Mouse (Mus musculus) heart, postnatal 0 days (tissue): Measurements from ENCODE around the gene Rnase2b. TPM values are rescaled to one million over a fixed set of nuclear protein-coding genes. Genes with fewer than 3 reads are reported as not detected.
"Not testable (repeated sequence)": the region's sequence is repeated elsewhere in the genome, so short reads cannot be mapped to it uniquely, and the experiment has no call there.

Experiments used
- ATAC-seq: fragments of 200-750 bp; cut with Nextera tagmentation; 2 replicates; pipeline ENCODE4 v1.8.0; 2017; ENCODE audit warnings: low read depth, moderate number of reproducible peaks, moderate library complexity; ENCODE audit not compliant: insufficient read depth
- DNase-seq: peaks from one replicate; pipeline ENCODE4 v3.0.0-alpha.2; 2016; ENCODE audit warnings: low spot score
- H3K27ac ChIP-seq: fragments of 300-500 bp; sonication (generic); 2 replicates; pipeline ENCODE4 v1.5.1; 2014; ENCODE audit warnings: low read depth, mild to moderate bottlenecking
- H3K27me3 ChIP-seq: fragments of 300-500 bp; sonication (generic); 2 replicates; pipeline ENCODE4 v1.6.1; 2014; ENCODE audit warnings: low read length, mixed read lengths; ENCODE audit not compliant: control insufficient read depth, insufficient read depth
- H3K36me3 ChIP-seq: fragments of 300-500 bp; sonication (generic); replicated peaks from 2 replicates; pipeline ENCODE4 v1.6.1; 2014; ENCODE audit warnings: low read length, mixed read lengths; ENCODE audit not compliant: control insufficient read depth, insufficient read depth
- H3K4me1 ChIP-seq: fragments of 300-500 bp; sonication (generic); 2 replicates; pipeline ENCODE4 v1.6.1; 2014; ENCODE audit warnings: antibody characterized with exemption; ENCODE audit not compliant: control insufficient read depth, insufficient read depth
- H3K4me2 ChIP-seq: fragments of 300-500 bp; sonication (generic); 2 replicates; pipeline ENCODE4 v1.6.1; 2014; ENCODE audit warnings: low read depth, mild to moderate bottlenecking, low read length, moderate library complexity
- H3K4me3 ChIP-seq: fragments of 300-500 bp; sonication (generic); 2 replicates; pipeline ENCODE4 v1.5.1; 2014; ENCODE audit warnings: low read depth, low read length
- H3K9ac ChIP-seq: fragments of 300-500 bp; sonication (generic); replicated peaks from 2 replicates; pipeline ENCODE4 v1.6.1; 2014; ENCODE audit warnings: low read depth, low read length, mixed read lengths
- H3K9me3 ChIP-seq: fragments of 300-500 bp; sonication (generic); replicated peaks from 2 replicates; pipeline ENCODE4 v1.6.1; 2016; ENCODE audit warnings: low read length; ENCODE audit not compliant: control insufficient read depth
- CTCF ChIP-seq: IDR thresholded peaks from 2 replicates; pipeline ENCODE4 v1.5.1; 2016; ENCODE audit warnings: antibody characterized with exemption, control low read depth, low read depth
- EP300 ChIP-seq: IDR thresholded peaks from 2 replicates; pipeline ENCODE4 v1.6.1; 2016; ENCODE audit warnings: antibody characterized with exemption, low read depth
- WGBS: fragments of 180-500 bp; shearing (Covaris S2); extraction: QIAGEN DNeasy Blood & Tissue Kit; methylation state at CpG from one replicate; pipeline ENCODE4 v1.1.7; 2014; 5-methylcytosine and 5-hydroxymethylcytosine counted together
- polyA plus RNA-seq: library from polyadenylated mRNA; unstranded; fragments of >200 nt; fragmentation: Nextera tagmentation; extraction: Ambion mirVana; gene quantifications from 2 replicates; pipeline ENCODE4 v1.2.1, GENCODE M21; 2015
- total RNA-seq: library from RNA; depleted of rRNA; stranded (reverse); fragments of >200 nt; gene quantifications from 2 replicates; pipeline ENCODE4 v1.2.3, GENCODE M21; 2014; ENCODE audit warnings: low replicate concordance

The Rnase2b gene
- total and polyA plus RNA-seq, 2 experiments from 2014 or later: not detected

- no peak for ATAC-seq
- no peaks in the 10 kb centered on the region for H3K4me1 ChIP-seq
- no peak overlapping the region for H3K27ac ChIP-seq
- TF ChIP-seq CTCF: no peak
- TF ChIP-seq EP300: no peak
- no peaks in the 10 kb centered on the region for H3K27me3 ChIP-seq
- no peak overlapping the region for H3K4me3 ChIP-seq
- no peak overlapping the region for H3K9ac ChIP-seq
- H3K9me3 ChIP-seq: no peaks in the 10 kb centered on the region
- no peak for DNase-seq
- H3K36me3 ChIP-seq: no peaks in the 10 kb centered on the region
- WGBS: 37% methylated on average over 5 of the region's 5 CpGs
- H3K4me2 ChIP-seq: no peak overlapping the region
These were observed 9.7 kb upstream of the Rnase2b start for GRCm38 (mm10) chr14:51152249-51152870.

- 85% methylated on average over 5 of the region's 5 CpGs for WGBS
- DNase-seq (no peak), ATAC-seq (no peak)
- Histone ChIP-seq H3K4me2 (no peak overlapping the region), H3K4me3 (no peak overlapping the region), H3K9me3 (no peaks in the 10 kb centered on the region), H3K27ac (no peak overlapping the region), H3K27me3 (no peaks in the 10 kb centered on the region), H3K36me3 (no peaks in the 10 kb centered on the region), H3K4me1 (no peaks in the 10 kb centered on the region), H3K9ac (no peak overlapping the region)
- TF ChIP-seq CTCF: no peak
- TF ChIP-seq EP300: no peak
These were observed 5.9 kb upstream of the Rnase2b start for GRCm38 (mm10) chr14:51156056-51156735.

GRCm38 (mm10) chr14:51156736-51157068 is 5.4 kb upstream of the Rnase2b start:
- no peak for DNase-seq
- no peak overlapping the region for H3K27ac ChIP-seq
- H3K4me2 ChIP-seq: no peak overlapping the region
- no peak overlapping the region for H3K9ac ChIP-seq
- H3K36me3 ChIP-seq: no peaks in the 10 kb centered on the region
- ATAC-seq: no peak
- no peak for TF ChIP-seq CTCF
- TF ChIP-seq EP300: no peak
- 75% methylated on average over 4 of the region's 4 CpGs for WGBS
- no peaks in the 10 kb centered on the region for H3K4me1 ChIP-seq
- H3K27me3 ChIP-seq: no peaks in the 10 kb centered on the region
- H3K9me3 ChIP-seq: no peaks in the 10 kb centered on the region
- no peak overlapping the region for H3K4me3 ChIP-seq

GRCm38 (mm10) chr14:51157072-51157471 is 5.0 kb upstream of the Rnase2b start:
- H3K36me3 ChIP-seq: no peaks in the 10 kb centered on the region
- H3K9ac ChIP-seq: no peak overlapping the region
- WGBS: 73% methylated on average over 1 of the region's 1 CpGs
- H3K9me3 ChIP-seq: no peaks in the 10 kb centered on the region
- DNase-seq: no peak
- H3K27me3 ChIP-seq: no peaks in the 10 kb centered on the region
- H3K4me2 ChIP-seq: no peak overlapping the region
- no peak overlapping the region for H3K4me3 ChIP-seq
- no peak overlapping the region for H3K27ac ChIP-seq
- no peaks in the 10 kb centered on the region for H3K4me1 ChIP-seq
- no peak for ATAC-seq
- TF ChIP-seq CTCF (no peak), EP300 (no peak)

- H3K9me3 ChIP-seq, H3K4me2 ChIP-seq, ATAC-seq, H3K36me3 ChIP-seq, H3K9ac ChIP-seq, DNase-seq, H3K4me1 ChIP-seq, H3K4me3 ChIP-seq, H3K27me3 ChIP-seq, H3K27ac ChIP-seq: not testable (repeated sequence)
- 76% methylated on average over 6 of the region's 6 CpGs for WGBS
These were observed 1.3 kb downstream of the Rnase2b start for GRCm38 (mm10) chr14:51163323-51163722.

GRCm38 (mm10) chr14:51165435-51165834 is 3.4 kb downstream of the Rnase2b start:
- no peaks in the 10 kb centered on the region for H3K9me3 ChIP-seq
- no peaks in the 10 kb centered on the region for H3K36me3 ChIP-seq
- no peaks in the 10 kb centered on the region for H3K4me1 ChIP-seq
- ATAC-seq (no peak), DNase-seq (no peak)
- WGBS: 82% methylated on average over 1 of the region's 1 CpGs
- H3K4me3 ChIP-seq: no peak overlapping the region
- H3K27me3 ChIP-seq: no peaks in the 10 kb centered on the region
- no peak overlapping the region for H3K4me2 ChIP-seq
- TF ChIP-seq EP300 (no peak), CTCF (no peak)
- no peak overlapping the region for H3K9ac ChIP-seq
- H3K27ac ChIP-seq: no peak overlapping the region
